Mouse (Mus musculus) adrenal gland, postnatal 36 days (tissue): ENCODE data around the gene Rgl1. TPM values are rescaled to one million over a fixed set of nuclear protein-coding genes. Genes with fewer than 3 reads are reported as not detected.

ENCODE experiments used
- DNase-seq, 2 experiments: peaks; one replicate each; pipeline ENCODE4 v3.0.0; 2021; ENCODE audit warnings: mixed read lengths in 1 of 2
- total RNA-seq, 2 experiments: library from RNA; stranded (reverse); gene quantifications; 2 replicates each; pipeline ENCODE4 v1.2.3; 2021

Rgl1 gene
- total RNA-seq, 2 experiments from 2014 or later, result 27.6 to 37.2 TPM

- no peak for DNase-seq
Measured at GRCm38 (mm10) chr1:152543449-152544159, 222.5 kb downstream of the Rgl1 start.

GRCm38 (mm10) chr1:152542747-152543378 is 223.3 kb downstream of the Rgl1 start:
- no peak for DNase-seq

- DNase-seq, result no peak
Measured at GRCm38 (mm10) chr1:152540304-152540887, 225.8 kb downstream of the Rgl1 start.

- no peak for DNase-seq
Measured at GRCm38 (mm10) chr1:152538817-152539216, 227.3 kb downstream of the Rgl1 start.

GRCm38 (mm10) chr1:152537186-152537585 is 229.0 kb downstream of the Rgl1 start:
- DNase-seq, result no peak

GRCm38 (mm10) chr1:152536416-152537018 is 229.6 kb downstream of the Rgl1 start:
- peak; percentile 83 to 87 for DNase-seq

- DNase-seq, result no peak
Measured at GRCm38 (mm10) chr1:152534531-152534930, 231.6 kb downstream of the Rgl1 start.

- DNase-seq, result peak; percentile 24 to 31
Measured at GRCm38 (mm10) chr1:152531498-152531897, 234.7 kb downstream of the Rgl1 start.

GRCm38 (mm10) chr1:152528778-152529177 is 237.4 kb downstream of the Rgl1 start:
- DNase-seq, result no peak

GRCm38 (mm10) chr1:152528214-152528613 is 237.9 kb downstream of the Rgl1 start:
- DNase-seq, result no peak

- no peak for DNase-seq
Measured at GRCm38 (mm10) chr1:152526154-152526553, 240.0 kb downstream of the Rgl1 start.

GRCm38 (mm10) chr1:152524987-152525648 is 241.0 kb downstream of the Rgl1 start:
- DNase-seq, result peak; percentile 76 to 83

GRCm38 (mm10) chr1:152524098-152524892 is 241.9 kb downstream of the Rgl1 start:
- no peak for DNase-seq

- no peak for DNase-seq
Measured at GRCm38 (mm10) chr1:152523292-152523691, 242.9 kb downstream of the Rgl1 start.

- DNase-seq, result no peak
Measured at GRCm38 (mm10) chr1:152522226-152522625, 243.9 kb downstream of the Rgl1 start.

GRCm38 (mm10) chr1:152520798-152521575 is 245.2 kb downstream of the Rgl1 start:
- DNase-seq, result peak; percentile 64 to 73

GRCm38 (mm10) chr1:152518971-152519370 is 247.2 kb downstream of the Rgl1 start:
- DNase-seq, result no peak

- DNase-seq, result no peak
Measured at GRCm38 (mm10) chr1:152517057-152517570, 249.0 kb downstream of the Rgl1 start.

GRCm38 (mm10) chr1:152514256-152514655 is 251.9 kb downstream of the Rgl1 start:
- no peak for DNase-seq

GRCm38 (mm10) chr1:152511237-152511636 is 254.9 kb downstream of the Rgl1 start:
- DNase-seq, result peak in 1 of 2 experiments; percentile 21
